Mouse (Mus musculus) heart, postnatal 0 days (tissue): Measurements from ENCODE around the gene Slc9c1.
A peak's percentile ranks its signal among the peaks of the same experiment; 100 is the strongest.

Experiments used
- CTCF ChIP-seq: IDR thresholded peaks from 2 replicates; pipeline ENCODE4 v1.5.1; 2016; ENCODE audit warnings: antibody characterized with exemption, control low read depth, low read depth
- EP300 ChIP-seq: IDR thresholded peaks from 2 replicates; pipeline ENCODE4 v1.6.1; 2016; ENCODE audit warnings: antibody characterized with exemption, low read depth

DNA sequence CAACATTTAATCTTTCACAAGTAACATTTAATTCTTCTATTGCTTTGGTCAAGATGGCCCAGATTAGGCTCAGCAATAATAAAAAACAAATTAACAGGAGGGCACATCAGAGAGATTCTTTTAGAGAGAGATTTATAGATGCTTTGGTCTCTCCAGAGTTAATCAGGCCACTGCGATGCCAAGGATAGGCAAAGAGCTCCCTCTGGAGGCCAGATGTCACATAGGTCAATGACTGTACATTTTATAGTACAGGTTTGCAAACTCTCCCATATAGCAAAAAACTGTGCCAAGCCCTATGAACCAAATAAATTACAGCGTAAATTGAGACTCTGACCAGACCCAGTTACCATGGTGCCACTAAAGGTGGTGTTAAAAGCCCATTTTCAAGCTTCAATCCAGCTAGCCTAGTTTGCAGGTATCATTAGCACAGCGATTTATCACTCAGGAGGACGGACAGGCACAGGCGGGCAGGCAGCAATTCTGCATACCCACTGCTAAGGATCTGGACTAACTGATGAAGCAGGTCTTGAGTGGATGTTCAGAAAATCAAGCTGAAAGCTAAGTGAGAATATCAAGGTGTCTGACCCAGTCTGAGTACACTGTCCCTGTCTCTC, 95.3 kb downstream of the Slc9c1 start:
- TF ChIP-seq CTCF (peak; percentile 82), EP300 (no peak)
